Comparison of ENCODE assay signal across 13 mouse cellular contexts in genomic region chr1:88406078-88406806, GRCm38 (mm10). TPM values are rescaled to one million over a fixed set of nuclear protein-coding genes. Genes with fewer than 3 reads are reported as not detected.
DNase-seq lines count a peak whose midpoint lies in the region; ATAC-seq and TF ChIP-seq lines count a peak whose summit lies in the region.
"Had no signal": no experiment of that assay in that cellular context is flagged by ENCODE, and none has a peak within 500 bp of the region (broad histone marks: within the 10 kb centered on the region; RNA-seq: fewer than 3 reads in every experiment).

No protein-coding gene starts in this region.

- H3K27me3 ChIP-seq in lung, embryonic 14.5 days (ENCODE audit: insufficient read depth, low read length) = no peaks in the 10 kb centered on the region
- H3K27me3 ChIP-seq in liver, embryonic 14.5 days (ENCODE audit: control insufficient read depth, insufficient read depth, low read length) = no peaks in the 10 kb centered on the region
- no peaks in the 10 kb centered on the region for H3K27me3 ChIP-seq in cerebellum, adult 2 months (ENCODE audit: control insufficient read depth, insufficient read depth, low read length)
- H3K27me3 ChIP-seq: heart, embryonic 15.5 days; stomach, embryonic 15.5 days had no signal

- DNase-seq in embryo, embryonic 10.5 days (ENCODE audit: low spot score) = peak; percentile 17
- DNase-seq in embryo, embryonic 10 days (ENCODE audit: low spot score) = no peak
- DNase-seq in lung, embryonic 14.5 days = peak; percentile 14
- DNase-seq in lung, postnatal 4 days = no peak
- DNase-seq in liver, embryonic 14.5 days (ENCODE audit: low read depth in 3 of 3, low spot score in 3 of 3) = no peak
- peak; percentile 56 for DNase-seq in retina, postnatal 1 day
- DNase-seq in cerebellum, adult 2 months = no peak
- DNase-seq: cerebellum, adult 9-11 months; gastrocnemius, postnatal 10 days had no signal

- ATAC-seq in lung, embryonic 14.5 days (ENCODE audit: insufficient read depth) = no peak
- peak; percentile 41; the same call in 1 of the 2 replicates for ATAC-seq in liver, embryonic 14.5 days (ENCODE audit: insufficient read depth)
- no peak for ATAC-seq in megakaryocyte progenitor cell, adult 5-6 weeks (replicated peaks; ENCODE audit: poor library complexity)

- H3K36me3 ChIP-seq in lung, embryonic 14.5 days (ENCODE audit: insufficient read depth) = no peaks in the 10 kb centered on the region
- H3K36me3 ChIP-seq in liver, embryonic 14.5 days (replicated peaks; ENCODE audit: control insufficient read depth, insufficient read depth, low read depth) = no peaks in the 10 kb centered on the region
- H3K36me3 ChIP-seq: heart, embryonic 15.5 days; stomach, embryonic 15.5 days had no signal

- H3K4me1 ChIP-seq in lung, embryonic 14.5 days (ENCODE audit: insufficient read depth) = 0 out of 2 replicates have a peak, but pooled peaks cover 3% of the 10 kb centered on the region
- peaks cover 0 to 8% of the 10 kb centered on the region in 2 experiments; a peak in 2 of 4 replicates for H3K4me1 ChIP-seq in liver, embryonic 14.5 days (replicated peaks; ENCODE audit: control insufficient read depth in 2 of 2, insufficient read depth in 2 of 2, low read length in 1 of 2)
- no peaks in the 10 kb centered on the region for H3K4me1 ChIP-seq in cerebellum, adult 2 months (ENCODE audit: control insufficient read depth, insufficient read depth, low read length)
- H3K4me1 ChIP-seq: heart, embryonic 15.5 days had no signal

- TF ChIP-seq EP300 in liver, embryonic 14.5 days (IDR thresholded peaks at IDR 0.05; ENCODE audit: low read depth) = no peak

- TF ChIP-seq CTCF in lung, embryonic 14.5 days (IDR thresholded peaks at IDR 0.05; ENCODE audit: low read depth) = no peak
- TF ChIP-seq CTCF in liver, embryonic 14.5 days (IDR thresholded peaks at IDR 0.05; ENCODE audit: low read depth) = no peak
- no peak for TF ChIP-seq CTCF in cerebellum, adult 2 months (IDR thresholded peaks at IDR 0.05; ENCODE audit: borderline replicate concordance, insufficient read depth, low read depth, low read length)

- H3K9ac ChIP-seq in lung, embryonic 14.5 days = no peak overlapping the region
- no peak overlapping the region for H3K9ac ChIP-seq in liver, embryonic 14.5 days (replicated peaks)
- H3K9ac ChIP-seq: heart, embryonic 15.5 days; stomach, embryonic 15.5 days had no signal

- 46% methylated on average over 12 of the region's 12 CpGs for WGBS in lung, embryonic 14.5 days
- WGBS in liver, embryonic 14.5 days (ENCODE audit: insufficient replicate concordance) = 52% methylated on average over 12 of the region's 12 CpGs
- WGBS in cerebellum, adult 2 months = 60% methylated on average over 12 of the region's 12 CpGs

- H3K9me3 ChIP-seq in lung, embryonic 14.5 days (ENCODE audit: low read depth, low read length) = no peaks in the 10 kb centered on the region
- H3K9me3 ChIP-seq in liver, embryonic 14.5 days (ENCODE audit: control insufficient read depth, low read length) = no peaks in the 10 kb centered on the region
- H3K9me3 ChIP-seq: heart, embryonic 15.5 days; stomach, embryonic 15.5 days had no signal

- no peak for TF ChIP-seq POLR2A in cerebellum, adult 2 months (IDR thresholded peaks at IDR 0.05; ENCODE audit: borderline replicate concordance, insufficient read depth, low read length)

- no peak overlapping the region for H3K4me3 ChIP-seq in lung, embryonic 14.5 days (ENCODE audit: low read depth, low read length)
- no peak overlapping the region for H3K4me3 ChIP-seq in liver, embryonic 14.5 days (ENCODE audit: insufficient read depth in 1 of 2, low read depth in 2 of 2, low read length in 2 of 2)
- H3K4me3 ChIP-seq in cerebellum, adult 2 months (replicated peaks; ENCODE audit: insufficient read depth, low read depth, low read length) = no peak overlapping the region
- H3K4me3 ChIP-seq: heart, embryonic 15.5 days; myocyte; stomach, embryonic 15.5 days had no signal

- H3K27ac ChIP-seq in lung, embryonic 14.5 days (ENCODE audit: low read depth) = no peak overlapping the region
- H3K27ac ChIP-seq in liver, embryonic 14.5 days = no peak overlapping the region
- H3K27ac ChIP-seq in cerebellum, adult 2 months (ENCODE audit: insufficient read depth, low read length) = no peak overlapping the region
- H3K27ac ChIP-seq: heart, embryonic 15.5 days; stomach, embryonic 15.5 days had no signal

- H3K4me2 ChIP-seq in lung, embryonic 14.5 days = no peak overlapping the region
- H3K4me2 ChIP-seq in liver, embryonic 14.5 days (ENCODE audit: low read depth) = no peak overlapping the region
- H3K4me2 ChIP-seq: heart, embryonic 15.5 days; stomach, embryonic 15.5 days had no signal

RNA-seq across cellular contexts. Expression of gene Spp2, which starts 0.5 kb away (rescaled TPM):
- polyA plus RNA-seq in lung, embryonic 14.5 days (2014; fragmentation: Nextera tagmentation; extraction: Ambion mirVana) = 0.37 TPM in 1 of 2 replicates, not detected in the other
- polyA plus RNA-seq in liver, embryonic 14.5 days (2012; rRNA removed) = 158 and 168 TPM in 2 replicates
- polyA plus RNA-seq in liver, embryonic 14.5 days (2014; fragmentation: Nextera tagmentation; extraction: Ambion mirVana) = 329 and 371 TPM in 2 replicates
- not detected in 2 replicates for total RNA-seq in megakaryocyte progenitor cell, adult 5-6 weeks (2015)
- total RNA-seq in megakaryocyte progenitor cell, adult 5-6 weeks (2017) = not detected in 2 replicates
- polyA plus RNA-seq in cerebellum, adult 2 months (2012; rRNA removed) = 0.24 and 0.34 TPM in 2 replicates
- polyA plus RNA-seq: myocyte had no signal

Comparison
In these comparisons a context has a peak if more than half of its experiments do, and no peak if none do; other contexts are left out.
1. DNase-seq: peak in embryo, embryonic 10.5 days (single experiment), lung, embryonic 14.5 days (single experiment) and retina, postnatal 1 day (single experiment); none in embryo, embryonic 10 days (single experiment), lung, postnatal 4 days (0 of 2), liver, embryonic 14.5 days (0 of 3) and cerebellum, adult 2 months (0 of 2).
2. RNA of gene Spp2, which starts 0.5 kb away (polyA plus RNA-seq): 158 to 371 TPM in liver, embryonic 14.5 days; 0.37 TPM in lung, embryonic 14.5 days and 0.24 to 0.34 TPM in cerebellum, adult 2 months; every median in the first group is over 100 times any median in the second.